Mouse (Mus musculus) liver, embryonic 13.5 days (tissue): Measurements from ENCODE around the gene Acot5. TPM values are rescaled to one million over a fixed set of nuclear protein-coding genes. Genes with fewer than 3 reads are reported as not detected.
"Not testable (repeated sequence)": the region's sequence is repeated elsewhere in the genome, so short reads cannot be mapped to it uniquely, and the experiment has no call there.

Experiments used
- ATAC-seq: fragments of 200-750 bp; cut with Nextera tagmentation; 2 replicates; pipeline ENCODE4 v1.8.0; 2017; ENCODE audit warnings: low read depth, mild to moderate bottlenecking, moderate number of reproducible peaks, moderate library complexity
- DNase-seq: peaks from one replicate; pipeline ENCODE4 v3.0.0; 2022
- H3K27ac ChIP-seq: fragments of 300-500 bp; sonication (generic); 2 replicates; pipeline ENCODE4 v1.5.1; 2015; ENCODE audit warnings: moderate library complexity, mild to moderate bottlenecking, inconsistent platforms
- H3K27me3 ChIP-seq: fragments of 300-500 bp; sonication (generic); 2 replicates; pipeline ENCODE4 v1.6.1; 2015; ENCODE audit warnings: mild to moderate bottlenecking, inconsistent platforms
- H3K36me3 ChIP-seq: fragments of 300-500 bp; sonication (generic); 2 replicates; pipeline ENCODE4 v1.6.1; 2015; ENCODE audit warnings: mild to moderate bottlenecking, inconsistent platforms
- H3K4me1 ChIP-seq: fragments of 300-500 bp; sonication (generic); replicated peaks from 2 replicates; pipeline ENCODE4 v1.6.1; 2015; ENCODE audit warnings: inconsistent platforms
- H3K4me2 ChIP-seq: fragments of 300-500 bp; sonication (generic); 2 replicates; pipeline ENCODE4 v1.6.1; 2015; ENCODE audit warnings: inconsistent platforms, mild to moderate bottlenecking, moderate library complexity
- H3K4me3 ChIP-seq: fragments of 300-500 bp; sonication (generic); replicated peaks from 2 replicates; pipeline ENCODE4 v1.5.1; 2015; ENCODE audit warnings: mild to moderate bottlenecking, inconsistent platforms
- H3K9ac ChIP-seq: fragments of 300-500 bp; sonication (generic); 2 replicates; pipeline ENCODE4 v1.6.1; 2015; ENCODE audit warnings: mild to moderate bottlenecking, inconsistent platforms
- H3K9me3 ChIP-seq: fragments of 300-500 bp; sonication (generic); replicated peaks from 2 replicates; pipeline ENCODE4 v1.6.1; 2016; ENCODE audit warnings: inconsistent platforms
- WGBS: fragments of 180-500 bp; shearing (Covaris S2); methylation state at CpG from one replicate; pipeline ENCODE4 v1.1.7; 2015; ENCODE audit not compliant: insufficient replicate concordance; 5-methylcytosine and 5-hydroxymethylcytosine counted together
- polyA plus RNA-seq: library from polyadenylated mRNA; unstranded; fragments of >200 nt; fragmentation: Nextera tagmentation; extraction: Ambion mirVana; gene quantifications from 2 replicates; pipeline ENCODE4 v1.2.1, GENCODE M21; 2015

The Acot5 gene
- polyA plus RNA-seq, 1 experiment from 2014 or later = not detected

DNA sequence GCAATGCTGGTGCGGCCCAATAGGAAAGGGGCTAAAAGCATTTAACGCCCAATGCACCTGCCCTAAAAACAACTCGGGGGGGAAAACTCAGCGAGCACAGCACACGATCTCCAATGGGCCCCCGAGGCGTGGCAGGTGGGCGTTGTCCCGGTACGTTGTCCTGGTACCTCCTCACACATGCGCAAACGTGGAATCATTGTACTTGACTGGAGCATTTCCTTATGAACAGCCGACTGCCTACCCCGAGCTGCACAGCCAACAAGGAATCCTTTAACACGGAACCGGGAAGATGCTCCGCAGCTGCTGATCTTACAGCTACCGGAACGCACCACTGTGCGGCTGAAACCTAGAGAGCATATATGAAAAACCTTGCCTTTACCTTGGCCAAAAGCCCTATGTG lies 6.8 kb upstream of the Acot5 start:
- Histone ChIP-seq H3K36me3 (no peaks in the 10 kb centered on the region), H3K4me3 (no peak overlapping the region), H3K9ac (no peak overlapping the region), H3K27ac (no peak overlapping the region), H3K4me2 (no peak overlapping the region), H3K27me3 (peaks cover 13% of the 10 kb centered on the region), H3K4me1 (no peaks in the 10 kb centered on the region), H3K9me3 (no peaks in the 10 kb centered on the region; the same call in 1 of the 2 replicates)
- DNase-seq (no peak), ATAC-seq (no peak)
- WGBS = 81% methylated on average over 20 of the region's 20 CpGs

DNA sequence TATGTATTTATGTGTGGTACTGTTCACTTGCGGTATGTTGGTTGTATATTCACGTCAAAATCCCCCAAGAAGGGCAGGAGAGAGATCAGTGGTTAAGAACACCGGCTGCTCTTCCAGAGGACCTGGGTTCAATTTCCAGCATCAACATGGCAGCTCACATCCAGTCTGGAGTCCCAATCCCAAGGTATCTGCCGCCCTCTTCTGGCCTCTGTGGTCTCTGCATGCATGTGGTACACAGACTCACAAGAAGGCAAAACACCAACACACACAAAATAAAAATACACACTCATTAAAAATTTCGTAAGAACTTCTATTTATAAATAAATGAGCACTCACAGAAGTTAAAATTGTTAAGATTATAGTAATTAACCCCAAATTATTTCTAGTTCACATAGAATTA lies 5.9 kb upstream of the Acot5 start:
- H3K36me3 ChIP-seq = no peaks in the 10 kb centered on the region
- no peak overlapping the region for H3K9ac ChIP-seq
- H3K27me3 ChIP-seq = peaks cover 21% of the 10 kb centered on the region
- no peak for ATAC-seq
- 53% methylated on average over 5 of the region's 5 CpGs for WGBS
- H3K4me2 ChIP-seq = no peak overlapping the region
- no peaks in the 10 kb centered on the region; the same call in 1 of the 2 replicates for H3K9me3 ChIP-seq
- DNase-seq = no peak
- no peak overlapping the region for H3K4me3 ChIP-seq
- H3K4me1 ChIP-seq = no peaks in the 10 kb centered on the region
- H3K27ac ChIP-seq = no peak overlapping the region

DNA sequence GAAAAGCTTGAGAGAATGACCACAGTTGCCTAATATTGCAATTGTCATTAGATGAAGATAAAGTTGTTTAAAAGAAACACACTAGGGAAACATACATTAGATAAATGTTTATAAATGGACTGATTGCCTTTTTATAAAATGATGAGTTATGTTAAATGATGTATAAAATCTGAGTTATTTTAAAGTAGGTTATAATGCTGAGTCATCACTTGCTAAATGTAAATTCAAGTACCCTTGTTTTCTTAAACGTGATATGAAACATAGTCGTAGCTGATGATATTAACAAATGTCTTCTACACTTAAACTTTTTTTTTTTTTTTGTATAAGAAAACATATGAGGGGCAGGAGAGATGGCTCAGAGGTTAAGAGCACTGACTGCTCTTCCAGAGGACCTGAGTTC lies 5.3 kb upstream of the Acot5 start:
- 48% methylated on average over 2 of the region's 2 CpGs for WGBS
- peaks cover 27% of the 10 kb centered on the region for H3K27me3 ChIP-seq
- ATAC-seq = no peak
- no peak overlapping the region for H3K4me3 ChIP-seq
- H3K9ac ChIP-seq = no peak overlapping the region
- no peak overlapping the region for H3K27ac ChIP-seq
- no peaks in the 10 kb centered on the region for H3K4me1 ChIP-seq
- H3K4me2 ChIP-seq = no peak overlapping the region
- H3K9me3 ChIP-seq = no peaks in the 10 kb centered on the region; the same call in 1 of the 2 replicates
- no peak for DNase-seq
- no peaks in the 10 kb centered on the region for H3K36me3 ChIP-seq

DNA sequence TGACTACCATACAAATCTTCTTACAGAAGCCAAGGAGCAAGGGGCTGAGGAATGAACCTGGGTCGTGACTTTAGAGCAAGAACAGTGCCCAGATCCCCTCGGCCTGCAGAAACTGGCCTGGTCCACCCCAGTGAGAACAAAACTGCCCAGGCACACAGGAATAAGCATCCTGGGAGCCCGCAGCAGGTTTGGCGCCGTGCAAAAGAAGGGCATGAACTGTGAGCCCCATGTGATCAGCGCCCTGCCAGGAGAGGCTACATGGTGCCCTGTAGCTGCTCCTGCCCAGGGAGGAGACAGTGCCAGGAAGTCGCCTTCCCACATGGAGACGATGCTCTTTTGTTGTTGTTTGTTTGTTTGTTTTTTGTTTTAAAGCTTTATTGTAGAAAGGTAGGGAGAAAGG lies 4.5 kb upstream of the Acot5 start:
- DNase-seq (no peak), ATAC-seq (no peak)
- Histone ChIP-seq H3K27me3 (peaks cover 31% of the 10 kb centered on the region), H3K4me2 (no peak overlapping the region), H3K27ac (no peak overlapping the region), H3K36me3 (no peaks in the 10 kb centered on the region), H3K9ac (no peak overlapping the region), H3K9me3 (no peaks in the 10 kb centered on the region; the same call in 1 of the 2 replicates), H3K4me3 (no peak overlapping the region), H3K4me1 (no peaks in the 10 kb centered on the region)
- 57% methylated on average over 8 of the region's 8 CpGs for WGBS

DNA sequence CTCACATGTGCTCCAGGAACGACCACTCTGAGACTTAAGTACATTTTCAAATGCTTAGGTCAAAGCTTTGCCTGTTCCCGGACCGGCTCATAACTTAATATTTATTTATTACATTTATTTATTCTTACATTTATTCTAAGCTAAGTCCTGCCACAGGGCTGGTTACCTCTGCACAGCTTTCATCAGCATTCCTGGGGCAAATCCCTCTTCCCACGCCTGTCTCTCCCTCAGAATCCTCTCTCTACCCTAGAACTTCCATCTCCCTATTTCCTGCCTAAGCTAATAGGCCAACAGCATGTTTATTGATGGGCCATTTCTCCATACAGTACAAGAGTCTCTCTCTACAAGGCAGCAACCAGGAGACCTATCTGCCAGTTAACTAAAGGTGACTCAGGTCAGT lies 1.4 kb upstream of the Acot5 start:
- no peaks in the 10 kb centered on the region for H3K36me3 ChIP-seq
- WGBS = 63% methylated on average over 4 of the region's 4 CpGs
- DNase-seq (no peak), ATAC-seq (no peak)
- no peak overlapping the region for H3K9ac ChIP-seq
- no peaks in the 10 kb centered on the region; the same call in 1 of the 2 replicates for H3K9me3 ChIP-seq
- H3K4me3 ChIP-seq = no peak overlapping the region
- H3K27ac ChIP-seq = no peak overlapping the region
- H3K4me2 ChIP-seq = no peak overlapping the region
- H3K27me3 ChIP-seq = peaks cover 55% of the 10 kb centered on the region
- no peaks in the 10 kb centered on the region for H3K4me1 ChIP-seq

DNA sequence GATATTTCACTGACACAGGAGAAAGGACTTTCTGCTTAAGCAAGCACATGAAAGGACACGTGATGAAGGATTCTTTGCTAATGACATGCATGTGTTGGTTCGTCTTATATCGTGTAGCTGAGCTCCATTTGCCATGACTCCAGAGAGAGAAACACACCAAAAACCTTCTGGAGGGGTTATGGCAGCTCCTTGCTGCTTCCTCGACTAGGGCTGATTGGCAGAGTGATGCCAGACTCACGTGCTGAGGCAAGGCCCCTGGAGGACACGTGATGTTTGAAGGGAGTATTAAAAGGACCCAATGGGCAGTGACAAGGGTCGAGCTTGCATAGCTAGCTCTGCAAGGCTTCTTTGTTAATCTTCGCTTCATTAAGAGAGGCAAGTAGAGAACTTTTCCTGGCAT lies 829 bp upstream of the Acot5 start:
- Histone ChIP-seq H3K4me1 (no peaks in the 10 kb centered on the region), H3K4me2 (no peak overlapping the region), H3K27me3 (peaks cover 58% of the 10 kb centered on the region), H3K36me3 (no peaks in the 10 kb centered on the region), H3K4me3 (no peak overlapping the region), H3K27ac (no peak overlapping the region), H3K9me3 (no peaks in the 10 kb centered on the region), H3K9ac (no peak overlapping the region)
- 58% methylated on average over 8 of the region's 8 CpGs for WGBS
- DNase-seq (no peak), ATAC-seq (no peak)

DNA sequence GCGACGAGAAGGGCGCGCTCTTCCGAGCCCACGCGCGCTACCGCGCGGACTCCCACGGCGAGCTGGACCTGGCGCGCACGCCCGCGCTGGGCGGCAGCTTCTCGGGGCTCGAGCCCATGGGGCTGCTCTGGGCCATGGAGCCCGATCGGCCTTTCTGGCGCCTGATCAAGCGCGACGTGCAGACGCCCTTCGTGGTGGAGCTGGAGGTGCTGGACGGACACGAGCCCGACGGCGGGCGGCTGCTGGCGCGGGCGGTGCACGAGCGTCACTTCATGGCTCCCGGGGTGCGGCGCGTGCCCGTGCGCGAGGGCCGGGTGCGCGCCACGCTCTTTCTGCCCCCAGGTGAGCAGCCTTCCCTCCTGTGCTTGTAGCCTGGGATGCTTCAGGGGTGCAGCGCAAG lies 457 bp downstream of the Acot5 start:
- H3K36me3 ChIP-seq, H3K4me1 ChIP-seq, H3K9me3 ChIP-seq, H3K9ac ChIP-seq, H3K27ac ChIP-seq, DNase-seq, ATAC-seq: not testable (repeated sequence)
- peaks cover 56% of the 10 kb centered on the region for H3K27me3 ChIP-seq
- WGBS = 2% methylated on average over 42 of the region's 52 CpGs
- H3K4me2 ChIP-seq = peak overlapping the region; percentile 54
- peak overlapping the region; percentile 37 for H3K4me3 ChIP-seq

DNA sequence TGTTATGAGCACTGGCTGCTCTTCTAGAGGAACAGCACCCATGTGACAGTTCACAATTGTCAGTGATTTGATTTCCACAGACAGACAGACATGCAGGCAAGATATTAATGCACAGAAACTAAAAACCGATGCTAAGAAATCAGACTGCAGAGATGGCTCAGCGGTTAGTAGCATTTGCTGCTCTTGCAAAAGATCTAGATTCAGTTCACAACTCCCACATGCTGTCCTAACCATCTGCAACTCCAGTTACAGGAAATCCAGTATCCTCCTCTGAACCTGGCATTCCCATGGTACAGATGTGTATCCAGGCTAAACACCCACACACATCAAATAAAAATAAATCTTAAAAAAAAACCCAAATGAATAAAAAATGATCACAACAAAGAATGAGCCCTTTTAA lies 2.6 kb downstream of the Acot5 start:
- no peak overlapping the region for H3K4me2 ChIP-seq
- H3K9ac ChIP-seq = no peak overlapping the region
- H3K4me3 ChIP-seq = no peak overlapping the region
- H3K27ac ChIP-seq = no peak overlapping the region
- H3K36me3 ChIP-seq = no peaks in the 10 kb centered on the region
- no peaks in the 10 kb centered on the region for H3K9me3 ChIP-seq
- no peaks in the 10 kb centered on the region for H3K4me1 ChIP-seq
- 82% methylated on average over 2 of the region's 2 CpGs for WGBS
- no peak for DNase-seq
- H3K27me3 ChIP-seq = peaks cover 55% of the 10 kb centered on the region
- no peak for ATAC-seq

DNA sequence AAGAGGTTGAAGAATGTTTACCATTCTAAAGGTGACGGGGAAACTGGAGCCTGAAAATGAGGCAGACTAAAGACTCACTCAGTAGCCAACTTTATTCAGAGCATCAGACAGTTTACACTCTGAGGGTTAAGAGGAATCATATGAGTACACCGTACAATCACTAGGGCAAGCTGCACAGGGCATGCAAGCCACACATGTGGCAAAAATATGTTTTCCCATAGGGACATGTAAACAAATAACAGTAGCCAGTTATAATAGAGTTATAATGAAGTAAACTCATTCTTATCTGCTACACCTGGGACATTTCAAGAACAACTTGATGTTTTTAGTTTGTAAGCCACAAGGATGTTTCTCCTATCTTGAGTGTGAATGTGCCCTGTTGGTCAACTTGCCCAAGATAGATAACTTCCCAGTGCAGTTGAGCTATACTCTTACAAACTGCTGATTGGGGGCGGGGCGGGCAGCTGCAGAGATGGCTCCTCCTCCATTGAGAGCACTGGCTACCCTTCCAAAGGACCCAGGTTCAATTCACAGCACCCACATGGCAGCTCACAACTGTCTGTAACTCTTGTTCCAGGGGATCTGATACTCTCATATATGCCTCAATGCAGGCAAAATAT lies 8.4 kb downstream of the Acot5 start:
- Histone ChIP-seq H3K27me3 (peaks cover 3% of the 10 kb centered on the region; the same call in 1 of the 2 replicates), H3K4me1 (no peaks in the 10 kb centered on the region), H3K36me3 (no peaks in the 10 kb centered on the region), H3K9ac (no peak overlapping the region), H3K4me2 (no peak overlapping the region), H3K4me3 (no peak overlapping the region), H3K9me3 (no peaks in the 10 kb centered on the region), H3K27ac (no peak overlapping the region)
- 60% methylated on average over 4 of the region's 4 CpGs for WGBS
- DNase-seq = no peak
- no peak for ATAC-seq

DNA sequence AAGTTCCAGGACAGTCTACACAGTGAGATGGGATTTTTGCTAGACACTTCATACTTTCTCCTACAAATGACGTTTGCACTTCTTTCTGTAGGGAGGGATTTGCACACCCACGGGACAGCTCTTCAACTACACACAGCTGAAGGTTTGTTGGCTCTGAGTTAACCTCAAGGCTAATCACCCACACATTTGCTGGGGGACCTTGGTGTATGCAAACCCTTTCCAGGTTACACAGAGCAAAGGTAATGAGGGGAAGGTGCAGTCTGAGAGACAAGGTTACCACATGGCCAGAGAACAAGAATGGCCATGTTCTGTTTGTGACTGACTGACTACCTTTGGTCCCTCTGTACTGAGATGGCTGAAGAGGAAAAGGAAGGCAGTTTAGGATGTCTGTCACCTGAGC lies 14.7 kb downstream of the Acot5 start:
- Histone ChIP-seq H3K27ac (no peak overlapping the region), H3K9me3 (peaks cover 5% of the 10 kb centered on the region; the same call in 1 of the 2 replicates)

DNA sequence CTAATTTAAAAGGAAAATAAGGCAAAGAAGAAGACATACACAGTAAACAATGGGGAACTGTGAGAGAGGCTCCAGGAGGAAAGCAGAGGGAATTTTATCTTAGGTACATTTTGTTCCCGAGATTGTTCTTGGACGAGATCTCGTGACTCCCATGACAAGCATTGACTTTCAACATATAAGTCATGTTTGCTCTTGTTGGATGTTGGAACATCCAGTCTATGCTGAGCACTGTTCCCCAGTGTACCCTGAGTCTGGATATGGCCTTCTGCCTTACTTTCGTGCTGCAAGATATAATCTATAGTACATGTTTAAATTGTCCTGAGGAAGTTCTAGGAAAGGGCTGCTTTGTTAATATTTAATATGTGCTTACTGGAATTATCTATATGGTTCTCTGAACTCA lies 15.5 kb downstream of the Acot5 start:
- H3K9me3 ChIP-seq = peaks cover 5% of the 10 kb centered on the region; the same call in 1 of the 2 replicates
- H3K4me1 ChIP-seq = no peaks in the 10 kb centered on the region
- H3K27me3 ChIP-seq = no peaks in the 10 kb centered on the region
- DNase-seq (no peak), ATAC-seq (no peak)
- no peak overlapping the region for H3K4me2 ChIP-seq
- no peaks in the 10 kb centered on the region for H3K36me3 ChIP-seq
- no peak overlapping the region for H3K27ac ChIP-seq
- 56% methylated on average over 4 of the region's 4 CpGs for WGBS
- H3K4me3 ChIP-seq = no peak overlapping the region
- H3K9ac ChIP-seq = no peak overlapping the region

More for the DNA sequence above, 14.7 kb downstream of the Acot5 start:
- Histone ChIP-seq H3K4me3 (no peak overlapping the region), H3K9ac (no peak overlapping the region), H3K27me3 (no peaks in the 10 kb centered on the region), H3K4me1 (no peaks in the 10 kb centered on the region), H3K36me3 (no peaks in the 10 kb centered on the region), H3K4me2 (no peak overlapping the region)
- WGBS = 63% methylated on average over 2 of the region's 2 CpGs
- DNase-seq (no peak), ATAC-seq (no peak)

DNA sequence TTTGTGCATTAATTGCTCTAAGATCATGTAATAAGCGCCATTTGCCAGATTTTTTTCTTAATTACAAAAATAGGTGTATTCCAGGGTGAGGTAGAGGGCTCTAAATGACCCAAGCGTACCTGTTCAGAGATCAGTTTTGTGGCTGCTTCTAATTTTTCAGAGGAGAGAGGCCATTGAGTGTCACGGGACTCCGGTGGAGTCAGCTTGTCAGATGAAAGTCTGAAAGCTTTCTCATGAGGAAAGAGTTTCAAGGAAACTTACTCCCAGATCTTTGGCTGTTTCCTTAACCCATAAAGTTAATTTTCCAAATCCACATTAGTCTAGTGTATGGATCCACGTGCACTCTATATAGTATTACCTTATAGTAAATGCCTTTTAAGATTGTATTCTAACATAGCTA lies 25.5 kb downstream of the Acot5 start:
- not testable (repeated sequence) for H3K36me3 ChIP-seq, H3K27ac ChIP-seq
- 72% methylated on average over 5 of the region's 5 CpGs for WGBS

More for the DNA sequence above, 25.5 kb downstream of the Acot5 start:
- DNase-seq, H3K4me2 ChIP-seq, H3K9me3 ChIP-seq, ATAC-seq, H3K4me1 ChIP-seq, H3K9ac ChIP-seq, H3K4me3 ChIP-seq, H3K27me3 ChIP-seq: not testable (repeated sequence)
